Mouse (Mus musculus) megakaryocyte, embryonic 14.5 days (primary cell): ENCODE results near the gene Nptn.

ENCODE experiments used
- FLI1 ChIP-seq: IDR thresholded peaks from 2 replicates; pipeline ENCODE4 v1.6.1; 2012; ENCODE audit warnings: low read length, inconsistent platforms, mixed read lengths
- GATA1 ChIP-seq: IDR thresholded peaks from 3 replicates; pipeline ENCODE4 v1.6.1; 2012; ENCODE audit warnings: mixed read lengths, low read length, inconsistent platforms, borderline replicate concordance

DNA sequence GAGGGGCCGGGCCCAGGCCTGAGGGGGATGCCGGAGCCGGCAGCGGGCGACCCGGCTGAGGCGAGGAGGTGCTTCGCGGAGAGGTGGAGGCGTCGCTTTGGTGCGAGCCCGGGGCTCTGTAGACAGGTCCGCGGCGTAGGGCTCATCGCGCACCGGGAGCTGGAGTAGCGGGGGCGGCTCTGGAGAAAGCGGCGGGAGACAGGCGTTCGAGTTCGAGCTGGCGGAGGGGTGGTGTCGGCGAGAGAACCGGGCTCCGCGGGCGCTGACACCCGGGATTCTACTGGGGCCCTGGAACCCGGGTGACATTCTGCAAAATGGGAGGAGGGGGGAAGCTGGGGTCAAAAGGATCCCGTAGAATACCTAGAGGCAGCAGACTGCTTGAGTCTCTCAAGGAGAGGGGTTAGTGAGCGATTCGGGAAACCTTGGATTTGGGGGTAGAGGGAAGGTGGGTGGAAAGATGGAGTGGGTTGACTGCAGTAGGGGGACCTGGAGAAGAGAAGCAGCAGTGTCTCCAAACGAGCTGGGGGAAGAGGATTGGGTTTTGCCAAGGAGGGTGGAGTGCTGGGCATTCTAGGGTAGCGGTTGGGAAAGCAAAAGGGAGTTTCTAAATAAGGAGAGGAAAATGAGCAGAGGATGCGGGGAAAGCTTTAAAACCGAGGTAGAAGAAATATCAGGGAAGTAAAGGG is 684 bp downstream of the Nptn start:
- TF ChIP-seq GATA1, result no peak
- TF ChIP-seq FLI1, result no peak
